Mouse (Mus musculus) left cerebral cortex, adult 18-20 months (tissue): ENCODE results near the gene 1700013F07Rik. TPM values are rescaled to one million over a fixed set of nuclear protein-coding genes. Genes with fewer than 3 reads are reported as not detected.

ENCODE experiments used
- microRNA-seq, 2 experiments: library from miRNA; unstranded; fragments of <30 nt; microRNA quantifications; one replicate each; pipeline ENCODE4 v1.2.0; 2021
- total RNA-seq, 2 experiments: library from RNA; stranded (reverse); gene quantifications; 2 replicates each; pipeline ENCODE4 v1.2.3; 2021

The 1700013F07Rik gene
- total RNA-seq, 2 experiments from 2014 or later: 1.00 to 2.8 TPM

Small RNA genes within 50 kb of the gene (microRNA-seq; reads per million reads assigned to microRNA genes)
- 0 reads per million in 2 experiments for gene Gm22860

Other genes starting within 250 kb of the 1700013F07Rik start
- under 1 TPM; 0.26 to 0.49 TPM for gene Mybphl, start 169.2 kb upstream of the 1700013F07Rik start, total RNA-seq
- gene Psrc1, start 150.3 kb upstream of the 1700013F07Rik start, total RNA-seq: 10 to 100 TPM; 17.8 to 18.1 TPM
- 100 to 1,000 TPM; 148 to 155 TPM for gene Celsr2, start 118.6 kb upstream of the 1700013F07Rik start, total RNA-seq
- gene Sars, start 88.9 kb upstream of the 1700013F07Rik start, total RNA-seq: 100 to 1,000 TPM; 244 to 258 TPM
- 10 to 100 TPM; 30.6 to 30.9 TPM for gene 5330417C22Rik, start 2.4 kb downstream of the 1700013F07Rik start, total RNA-seq
- 10 to 100 TPM; 45.2 to 45.4 TPM for gene Tmem167b, start 28.3 kb downstream of the 1700013F07Rik start, total RNA-seq
- 10 to 100 TPM; 21.2 to 24.1 TPM for gene Taf13, start 37.5 kb downstream of the 1700013F07Rik start, total RNA-seq
- gene Wdr47, start 57.1 kb downstream of the 1700013F07Rik start, total RNA-seq: 100 to 1,000 TPM; 123 to 138 TPM
- 10 to 100 TPM; 29.2 to 31.2 TPM for gene Clcc1, start 119.8 kb downstream of the 1700013F07Rik start, total RNA-seq
- gene Gpsm2, start 188.2 kb downstream of the 1700013F07Rik start, total RNA-seq: 10 to 100 TPM; 14.7 to 18.8 TPM
- gene Aknad1, start 205.5 kb downstream of the 1700013F07Rik start, total RNA-seq: under 1 TPM in 1 of 2 experiments, not detected in 1; 0.12 TPM